Mouse (Mus musculus): Measurements from ENCODE around the gene Tirap.

DNA sequence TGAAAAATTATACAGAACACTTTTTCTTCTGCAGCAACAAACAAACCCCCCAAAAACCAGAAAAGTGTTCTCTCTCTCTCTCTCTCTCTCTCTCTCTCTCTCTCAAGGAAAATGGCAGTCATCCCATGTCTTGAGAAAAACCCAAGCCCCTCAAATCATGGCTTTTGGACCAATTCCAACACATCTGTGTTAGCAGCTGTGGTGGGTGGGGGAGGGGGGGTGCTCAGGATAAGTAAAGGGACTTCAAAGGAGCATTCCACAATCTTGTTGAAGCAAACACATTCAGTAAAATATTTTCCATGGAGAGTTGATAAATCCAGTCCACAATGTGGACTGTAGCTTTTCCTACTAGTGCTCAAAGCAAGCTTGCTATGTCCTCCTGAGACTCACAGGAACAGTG lies 49.4 kb upstream of the Tirap start:
- TF ChIP-seq CTCF (IDR thresholded peaks at IDR 0.05; ENCODE audit: low read depth) (no peak), EP300 (IDR thresholded peaks at IDR 0.05; ENCODE audit: low read depth) (no peak)

Data from liver, postnatal 0 days (tissue).